Mouse (Mus musculus) bone marrow macrophage, adult 2 months (primary cell): ENCODE measurements around the gene Rasgrf1.

Source experiments
- CTCF ChIP-seq: IDR thresholded peaks from 2 replicates; pipeline ENCODE4 v1.5.1; 2012; ENCODE audit warnings: low read depth, mild to moderate bottlenecking, low read length, moderate library complexity
- POLR2A ChIP-seq: IDR thresholded peaks from 2 replicates; pipeline ENCODE4 v1.6.1; 2012; ENCODE audit warnings: mild to moderate bottlenecking, low read depth, low read length, borderline replicate concordance

DNA sequence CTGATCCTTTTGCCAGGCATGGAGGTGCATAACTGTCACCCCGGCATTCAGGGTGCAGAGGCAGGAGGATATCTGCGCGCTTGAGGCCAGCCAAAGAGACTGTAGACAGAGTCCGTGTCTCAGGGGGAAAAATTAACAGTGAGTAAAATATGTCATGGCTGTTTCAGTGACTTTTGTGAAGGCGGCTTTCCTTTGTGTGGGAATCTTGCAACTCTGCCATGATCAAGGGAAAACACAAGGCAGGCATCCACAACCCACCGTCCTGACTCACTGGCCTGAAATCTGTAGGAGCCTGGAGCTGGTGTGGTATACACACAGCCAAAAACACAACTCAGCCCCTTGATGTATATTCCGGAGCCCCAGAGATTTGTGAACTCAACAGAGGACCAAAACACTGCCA is 6.8 kb downstream of the Rasgrf1 start:
- TF ChIP-seq CTCF, result no peak
- no peak for TF ChIP-seq POLR2A
